Mouse (Mus musculus): ENCODE results near the gene Sgsh. TPM values are rescaled to one million over a fixed set of nuclear protein-coding genes. Genes with fewer than 3 reads are reported as not detected.

Sgsh gene
- 6.5 and 8.1 TPM in 2 replicates for polyA plus RNA-seq (2016; fragmentation: Nextera tagmentation; extraction: Ambion mirVana)

DNA sequence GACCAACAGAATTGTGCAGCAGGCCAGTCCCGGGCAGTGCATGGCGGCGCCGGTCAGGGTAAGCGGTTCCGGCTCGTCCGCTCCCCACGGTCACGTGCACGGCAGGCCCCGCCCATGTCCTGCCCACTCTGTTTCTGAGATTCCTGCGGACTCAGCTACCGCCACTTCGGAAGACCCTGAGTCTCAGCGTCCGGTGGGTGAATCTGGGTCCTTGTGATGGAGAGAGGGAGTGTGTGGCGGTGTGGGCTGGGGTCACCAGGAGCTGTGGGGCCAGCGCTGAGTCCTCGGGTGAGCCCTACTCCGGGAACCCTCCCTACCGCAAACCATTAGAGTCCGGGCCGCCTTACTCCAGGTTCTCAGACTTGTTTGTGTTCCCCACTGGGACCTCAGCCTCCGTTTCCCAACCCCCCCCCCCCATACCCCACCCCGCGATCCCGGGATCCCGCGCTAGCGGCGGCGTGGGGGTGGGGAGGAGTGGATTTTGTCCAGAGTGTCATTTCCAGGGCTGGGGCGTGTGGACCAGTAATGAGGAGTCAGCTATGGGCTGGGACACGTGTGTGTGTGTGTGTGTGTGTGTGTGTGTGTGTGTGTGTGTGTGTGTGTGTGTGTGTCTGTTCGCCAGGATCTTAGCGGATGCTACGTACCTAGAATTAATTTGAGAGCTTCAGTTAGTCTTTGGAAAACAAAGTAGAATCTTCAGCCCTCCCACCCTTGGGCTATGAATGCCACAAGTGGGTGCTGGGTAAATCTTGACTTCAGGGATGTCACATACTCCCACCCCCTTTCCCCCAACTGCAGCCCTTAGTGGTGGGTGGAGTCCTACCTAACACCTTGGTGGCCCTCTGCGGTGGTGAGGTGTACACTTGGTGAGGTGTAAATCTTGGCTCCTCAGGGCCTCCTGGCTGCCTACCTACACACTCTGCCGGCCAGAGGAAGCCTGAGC, at the start of gene Sgsh, which contains the start of gene Slc26a11:
TSS of gene Sgsh (minus strand) at position 94 of the 943 bp plus-strand sequence.
TSS of gene Slc26a11 (plus strand) at position 115 of the 943 bp plus-strand sequence.
- peaks cover 31% of the 10 kb centered on the region for H3K4me1 ChIP-seq
- H3K36me3 ChIP-seq: peaks cover 27% of the 10 kb centered on the region
- H3K27ac ChIP-seq: peak within 1 kb of the TSS; percentile 89
- peak within 1 kb of the TSS; percentile 85 for H3K4me3 ChIP-seq
- WGBS: under 1% methylated on average over 40 of the region's 40 CpGs
- peak; percentile 93 for DNase-seq (ENCODE audit: low spot score)
- H3K27me3 ChIP-seq (ENCODE audit: low read depth, poor library complexity, severe bottlenecking): 0 out of 2 replicates have a peak, but pooled peaks cover 14% of the 10 kb centered on the region
- H3K9me3 ChIP-seq (replicated peaks): no peaks in the 10 kb centered on the region

DNA sequence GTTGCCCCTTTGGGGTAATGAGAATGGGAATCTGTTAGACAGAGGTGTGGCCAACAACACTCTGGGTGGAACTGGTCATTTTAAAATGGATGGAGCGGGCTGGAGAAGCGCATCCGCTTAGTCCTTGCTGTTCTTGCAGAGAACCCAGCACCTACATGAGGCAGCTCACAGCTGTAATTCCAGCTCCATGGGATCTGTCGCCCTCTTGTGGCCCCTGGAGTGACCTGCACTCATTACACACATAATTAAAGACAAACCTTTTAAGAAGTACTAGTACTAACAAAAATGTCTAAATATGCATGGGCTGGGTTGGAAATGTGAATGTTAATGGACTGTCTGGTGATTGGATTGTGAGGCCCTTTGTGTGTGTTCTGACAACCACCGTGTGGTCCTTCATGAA, 49.3 kb upstream of the Sgsh start:
- Histone ChIP-seq H3K27ac (no peak overlapping the region), H3K9me3 (replicated peaks) (no peaks in the 10 kb centered on the region), H3K36me3 (peaks cover 3% of the 10 kb centered on the region; the same call in 1 of the 2 replicates), H3K27me3 (ENCODE audit: low read depth, poor library complexity, severe bottlenecking) (no peaks in the 10 kb centered on the region), H3K4me3 (no peak overlapping the region), H3K4me1 (peaks cover 6% of the 10 kb centered on the region)
- peak; percentile 65 for DNase-seq (ENCODE audit: low spot score)
- WGBS: 63% methylated on average over 5 of the region's 5 CpGs

DNA sequence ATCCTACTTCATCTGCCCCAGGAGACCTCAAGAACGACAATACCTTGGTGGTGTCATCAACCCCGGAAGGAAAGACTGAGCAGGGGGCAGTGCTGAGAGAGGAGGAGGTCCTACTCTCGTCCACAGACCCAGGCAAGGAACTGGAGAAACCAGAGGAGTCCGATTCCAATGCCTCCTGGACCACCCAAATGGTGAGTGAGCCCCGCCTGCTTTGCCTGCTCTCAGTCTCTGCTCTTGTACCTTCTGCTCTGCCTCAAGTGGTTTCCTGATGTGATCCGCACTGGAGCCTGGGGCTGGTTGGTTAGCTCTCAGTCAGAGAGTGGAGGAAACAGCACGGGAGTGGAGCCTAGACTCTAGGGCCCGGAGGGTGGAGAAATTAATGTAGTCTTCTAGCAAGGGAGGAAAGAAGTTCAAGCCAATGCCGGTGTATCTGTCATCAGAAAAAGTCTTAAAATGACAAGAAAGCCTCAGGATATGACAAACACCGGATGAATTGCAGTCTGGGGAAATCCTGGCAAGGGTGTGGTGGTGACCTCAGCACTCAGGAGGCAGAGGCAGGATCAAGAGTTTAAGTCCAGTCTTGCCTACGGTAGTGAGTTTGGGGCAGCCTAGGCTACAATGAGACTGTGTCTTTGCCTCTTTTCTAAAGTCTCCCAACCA, 47.3 kb upstream of the Sgsh start:
- no peaks in the 10 kb centered on the region for H3K9me3 ChIP-seq (replicated peaks)
- 61% methylated on average over 11 of the region's 11 CpGs for WGBS

DNA sequence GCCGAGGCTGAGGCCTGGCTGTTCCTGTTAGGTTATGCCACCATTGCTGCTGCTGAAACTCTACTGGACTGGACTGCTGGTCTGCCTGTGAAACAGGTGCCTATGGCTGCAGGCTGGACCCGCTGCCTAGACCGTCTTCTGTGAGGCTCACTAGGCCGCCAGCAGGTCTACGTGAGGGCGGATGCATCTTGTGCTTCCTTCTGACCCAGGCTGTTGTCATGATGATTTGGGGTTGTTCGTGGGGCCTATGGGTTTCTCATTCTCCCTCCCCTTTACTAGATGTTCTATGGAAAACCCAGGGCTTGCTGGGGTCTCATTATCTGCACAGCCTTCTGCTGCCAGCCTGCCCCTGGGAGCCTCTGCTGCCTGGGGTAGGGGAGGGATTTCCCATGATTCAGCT, 41.1 kb upstream of the Sgsh start:
- no peaks in the 10 kb centered on the region for H3K36me3 ChIP-seq
- H3K9me3 ChIP-seq (replicated peaks): no peaks in the 10 kb centered on the region
- no peak overlapping the region for H3K27ac ChIP-seq
- H3K27me3 ChIP-seq (ENCODE audit: low read depth, poor library complexity, severe bottlenecking): peaks cover 47% of the 10 kb centered on the region
- no peak for DNase-seq (ENCODE audit: low spot score)
- WGBS: 69% methylated on average over 7 of the region's 7 CpGs
- peaks cover 23% of the 10 kb centered on the region for H3K4me1 ChIP-seq
- H3K4me3 ChIP-seq: no peak overlapping the region

More for the DNA sequence above, 47.3 kb upstream of the Sgsh start:
- Histone ChIP-seq H3K4me1 (peaks cover 6% of the 10 kb centered on the region), H3K36me3 (peaks cover 3% of the 10 kb centered on the region; the same call in 1 of the 2 replicates), H3K27me3 (ENCODE audit: low read depth, poor library complexity, severe bottlenecking) (no peaks in the 10 kb centered on the region), H3K27ac (no peak overlapping the region), H3K4me3 (no peak overlapping the region)
- DNase-seq (ENCODE audit: low spot score): no peak

DNA sequence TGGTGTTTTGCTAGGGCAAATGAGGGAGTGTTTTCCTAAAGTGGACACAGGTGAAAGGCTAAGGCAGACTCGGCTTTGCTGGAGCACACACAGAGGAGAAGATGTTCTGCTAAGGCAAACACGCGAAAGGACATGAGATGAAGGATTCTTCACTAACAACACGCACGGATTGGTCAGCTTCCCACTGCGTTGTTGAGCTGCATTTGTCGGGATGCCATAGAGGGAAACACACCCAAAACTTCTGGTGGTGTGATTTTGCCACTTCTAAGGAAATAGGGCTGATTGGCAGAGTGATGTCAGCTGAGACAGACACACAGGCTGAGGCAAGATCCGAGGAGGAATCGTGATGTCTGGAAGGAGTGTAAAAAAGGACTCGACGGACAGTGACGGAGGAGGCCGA, 40.6 kb upstream of the Sgsh start:
- no peak for DNase-seq (ENCODE audit: low spot score)
- peaks cover 26% of the 10 kb centered on the region for H3K4me1 ChIP-seq
- H3K36me3 ChIP-seq: no peaks in the 10 kb centered on the region
- H3K27me3 ChIP-seq (ENCODE audit: low read depth, poor library complexity, severe bottlenecking): peaks cover 52% of the 10 kb centered on the region
- no peaks in the 10 kb centered on the region for H3K9me3 ChIP-seq (replicated peaks)
- 30% methylated on average over 13 of the region's 13 CpGs for WGBS
- no peak overlapping the region for H3K27ac ChIP-seq
- H3K4me3 ChIP-seq: no peak overlapping the region

DNA sequence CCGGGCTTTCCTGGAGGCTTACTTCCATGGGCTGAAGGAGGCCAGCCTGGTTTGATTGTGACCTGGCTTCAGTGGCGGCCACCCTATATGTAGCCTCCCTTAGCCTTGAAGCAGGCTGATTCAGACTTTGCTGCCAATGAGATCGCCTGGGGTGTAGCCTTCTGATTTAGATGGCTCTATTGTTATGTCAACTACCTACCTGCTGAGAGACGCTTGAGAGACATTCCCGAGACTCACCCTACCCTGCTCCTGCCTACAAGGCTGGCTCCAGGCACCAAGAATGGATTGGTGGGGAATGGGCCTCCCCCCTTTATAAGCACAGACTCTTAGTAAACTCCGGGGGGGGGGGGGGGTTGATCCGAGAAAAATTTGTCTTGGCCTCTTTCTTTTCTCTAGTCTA, 40.1 kb upstream of the Sgsh start:
- Histone ChIP-seq H3K4me3 (no peak overlapping the region), H3K36me3 (no peaks in the 10 kb centered on the region), H3K27me3 (ENCODE audit: low read depth, poor library complexity, severe bottlenecking) (peaks cover 57% of the 10 kb centered on the region), H3K27ac (no peak overlapping the region), H3K9me3 (replicated peaks) (no peaks in the 10 kb centered on the region), H3K4me1 (peaks cover 31% of the 10 kb centered on the region)
- 19% methylated on average over 7 of the region's 7 CpGs for WGBS
- DNase-seq (ENCODE audit: low spot score): no peak

DNA sequence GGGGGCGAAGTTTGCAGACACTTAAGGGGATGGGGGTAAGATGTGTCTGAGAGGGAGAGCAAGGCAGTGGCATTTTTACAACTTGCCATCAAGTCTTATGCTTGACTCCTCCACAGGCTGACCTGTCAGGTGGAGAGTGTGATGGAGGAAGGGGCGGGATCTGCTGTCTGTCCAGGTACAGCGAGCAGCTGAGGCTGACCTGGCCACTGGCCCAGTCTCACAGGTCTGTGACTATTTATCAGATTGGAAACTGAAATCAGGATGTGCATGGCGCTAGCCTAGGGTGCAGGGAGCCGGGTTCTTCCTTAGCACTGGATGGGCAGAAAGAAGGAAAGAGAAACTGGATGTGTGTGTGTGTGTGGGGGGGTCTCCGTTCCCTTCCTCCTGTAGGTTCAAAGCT, 38.9 kb upstream of the Sgsh start:
- no peaks in the 10 kb centered on the region for H3K36me3 ChIP-seq

DNA sequence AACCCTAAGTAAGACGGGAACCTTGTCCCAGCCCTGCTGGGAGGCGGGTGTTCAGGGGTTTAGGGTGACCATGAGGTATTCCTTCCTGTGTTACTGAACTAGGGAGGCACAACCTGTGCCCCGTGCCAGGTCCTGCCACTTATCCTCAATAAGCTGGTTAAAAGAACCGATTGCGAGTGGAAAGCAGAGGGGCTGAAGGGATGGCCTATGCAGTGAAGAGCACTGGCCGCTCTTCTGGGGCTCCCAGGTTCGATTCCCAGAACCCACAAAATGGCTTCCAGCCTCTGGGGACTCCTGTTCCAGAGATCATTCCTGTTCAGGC, 38.1 kb upstream of the Sgsh start:
- Histone ChIP-seq H3K9me3 (replicated peaks) (no peaks in the 10 kb centered on the region), H3K4me1 (peaks cover 42% of the 10 kb centered on the region), H3K36me3 (no peaks in the 10 kb centered on the region), H3K27ac (peak overlapping the region; percentile 76), H3K27me3 (ENCODE audit: low read depth, poor library complexity, severe bottlenecking) (peaks cover 77% of the 10 kb centered on the region), H3K4me3 (peak overlapping the region; percentile 60)
- no peak for DNase-seq (ENCODE audit: low spot score)
- 17% methylated on average over 7 of the region's 7 CpGs for WGBS

More for the DNA sequence above, 38.9 kb upstream of the Sgsh start:
- Histone ChIP-seq H3K27me3 (ENCODE audit: low read depth, poor library complexity, severe bottlenecking) (peaks cover 69% of the 10 kb centered on the region), H3K9me3 (replicated peaks) (no peaks in the 10 kb centered on the region), H3K4me3 (no peak overlapping the region), H3K4me1 (peaks cover 42% of the 10 kb centered on the region), H3K27ac (no peak overlapping the region)
- WGBS: 45% methylated on average over 6 of the region's 6 CpGs
- DNase-seq (ENCODE audit: low spot score): no peak

DNA sequence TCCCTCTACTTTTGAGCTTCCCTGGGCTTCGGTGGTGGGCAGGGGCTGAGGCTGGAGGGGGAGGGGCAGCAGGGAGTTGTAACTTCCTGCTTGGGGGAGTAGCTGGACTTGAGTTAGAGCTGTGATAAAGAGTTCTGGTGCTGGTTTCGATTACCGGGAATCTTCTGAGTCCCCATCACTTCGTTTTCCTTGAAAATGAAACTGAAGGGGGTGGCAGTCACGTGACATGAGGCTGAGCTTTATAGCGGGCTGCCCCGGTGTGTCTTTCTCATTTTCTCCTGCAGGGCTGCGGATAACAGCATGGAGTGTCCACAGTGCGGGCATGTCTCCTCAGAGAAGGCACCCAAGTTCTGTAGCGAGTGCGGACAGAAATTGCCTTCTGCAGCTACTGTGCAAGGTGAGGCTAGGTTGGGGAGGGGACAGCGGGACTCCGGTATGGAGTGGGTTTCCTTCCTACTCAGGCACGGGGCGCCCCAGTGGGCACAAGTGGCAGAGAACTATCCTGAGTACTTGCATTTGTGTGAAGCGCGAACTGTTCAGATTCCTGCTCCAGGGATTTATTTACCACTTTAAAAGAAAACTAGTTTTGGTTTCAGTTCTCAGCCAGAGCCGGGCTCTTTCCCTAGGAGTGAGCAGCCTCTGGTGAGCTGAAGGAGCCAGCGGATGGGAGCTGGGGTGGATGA, 37.6 kb upstream of the Sgsh start, which contains the start of gene Rnf213:
TSS of gene Rnf213 (plus strand) at position 301 of the 683 bp plus-strand sequence.
- WGBS: 3% methylated on average over 19 of the region's 19 CpGs
- DNase-seq (ENCODE audit: low spot score): peak; percentile 74
- H3K4me3 ChIP-seq: peak within 1 kb of the TSS; percentile 60
- peaks cover 82% of the 10 kb centered on the region for H3K27me3 ChIP-seq (ENCODE audit: low read depth, poor library complexity, severe bottlenecking)
- H3K9me3 ChIP-seq (replicated peaks): no peaks in the 10 kb centered on the region
- no peaks in the 10 kb centered on the region for H3K36me3 ChIP-seq
- peak within 1 kb of the TSS; percentile 76 for H3K27ac ChIP-seq
- peaks cover 42% of the 10 kb centered on the region for H3K4me1 ChIP-seq

DNA sequence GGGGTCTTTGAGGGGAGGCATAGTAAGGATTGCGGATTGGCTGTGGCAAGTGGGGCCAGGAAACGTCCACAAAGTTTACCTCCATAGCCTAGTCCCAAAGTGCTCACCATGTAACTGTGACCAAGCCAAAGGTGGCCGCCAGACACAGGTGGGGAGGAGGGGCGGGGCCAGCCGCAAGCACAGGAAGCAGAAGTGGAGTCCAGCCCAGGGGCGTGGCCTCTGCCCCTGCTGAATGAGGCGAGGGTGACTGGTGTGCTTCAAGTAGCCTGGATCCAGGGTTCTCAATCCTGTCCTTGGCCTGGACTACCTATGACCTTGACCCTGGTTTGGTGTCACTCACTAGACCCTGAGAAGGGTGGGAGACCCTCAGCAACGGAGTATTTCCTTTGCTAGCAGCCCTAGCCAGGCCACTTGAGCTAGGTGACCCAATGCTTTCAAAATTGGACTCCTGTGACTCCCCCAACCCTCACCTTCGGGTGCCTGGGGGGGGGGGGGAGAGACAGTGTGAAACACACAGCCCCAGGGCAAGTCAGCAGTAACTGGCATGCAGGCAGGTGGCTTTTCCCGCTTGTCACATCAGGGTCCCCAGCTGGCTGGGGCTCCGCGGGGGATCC, 36.8 kb upstream of the Sgsh start:
- Histone ChIP-seq H3K27me3 (ENCODE audit: low read depth, poor library complexity, severe bottlenecking) (peaks cover 90% of the 10 kb centered on the region), H3K9me3 (replicated peaks) (no peaks in the 10 kb centered on the region), H3K4me3 (peak overlapping the region; percentile 60), H3K36me3 (no peaks in the 10 kb centered on the region), H3K4me1 (peaks cover 42% of the 10 kb centered on the region), H3K27ac (peak overlapping the region; percentile 70; the same call in 1 of the 2 replicates)
- WGBS: 9% methylated on average over 12 of the region's 12 CpGs
- peak; percentile 61 for DNase-seq (ENCODE audit: low spot score)

DNA sequence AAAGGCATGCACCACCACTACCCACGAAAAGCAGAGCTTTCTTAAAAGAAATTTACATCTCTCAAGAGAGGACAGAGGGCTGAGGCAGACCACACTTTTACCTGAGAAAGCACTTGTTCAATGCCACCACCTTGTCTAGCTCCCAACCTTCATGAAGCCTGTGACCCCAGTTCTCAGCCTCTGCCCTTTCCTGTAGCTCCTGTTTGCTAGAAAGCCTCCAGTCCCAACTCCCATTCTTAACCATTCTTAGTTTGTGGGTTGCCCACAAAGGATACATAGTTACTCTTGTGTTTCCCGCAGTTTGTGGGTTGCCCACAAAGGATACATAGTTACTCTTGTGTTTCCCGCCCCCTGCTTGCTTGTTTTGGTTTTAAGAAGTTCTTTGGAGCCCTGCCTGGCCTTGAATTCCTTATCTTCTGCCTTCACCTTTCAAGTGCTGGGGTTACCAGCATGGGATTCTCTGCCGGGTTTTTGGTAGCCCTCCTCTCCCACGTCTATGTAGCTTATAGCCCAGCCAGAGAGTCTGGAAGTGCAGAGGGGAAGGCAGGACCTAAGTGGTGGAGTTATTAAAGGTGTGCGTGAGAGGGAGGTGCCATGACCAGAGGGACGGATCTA, 36.2 kb upstream of the Sgsh start:
- DNase-seq (ENCODE audit: low spot score): no peak
- WGBS: 35% methylated on average over 7 of the region's 7 CpGs
- Histone ChIP-seq H3K4me1 (peaks cover 42% of the 10 kb centered on the region), H3K36me3 (no peaks in the 10 kb centered on the region), H3K27me3 (ENCODE audit: low read depth, poor library complexity, severe bottlenecking) (peaks cover 89% of the 10 kb centered on the region), H3K27ac (no peak overlapping the region), H3K4me3 (peak overlapping the region; percentile 60), H3K9me3 (replicated peaks) (no peaks in the 10 kb centered on the region)
